Mouse (Mus musculus) embryo, embryonic 11.5 days (tissue): ENCODE data around the gene Psmd9.

Experiments used
- DNase-seq: peaks from one replicate; pipeline ENCODE4 v3.0.0-alpha.2; 2012; ENCODE audit warnings: low read depth, low spot score

Gene Psmd9

GRCm38 (mm10) chr5:123149451-123150400, 19.5 kb upstream of the Psmd9 start:
- DNase-seq, result peak; percentile 81

GRCm38 (mm10) chr5:123150641-123151040, 18.6 kb upstream of the Psmd9 start:
- no peak for DNase-seq

- no peak for DNase-seq
These were observed 18.1 kb upstream of the Psmd9 start for GRCm38 (mm10) chr5:123151077-123151476.

GRCm38 (mm10) chr5:123151707-123152362, 17.4 kb upstream of the Psmd9 start:
- DNase-seq, result no peak

- no peak for DNase-seq
These were observed 16.3 kb upstream of the Psmd9 start for GRCm38 (mm10) chr5:123152901-123153300.

- DNase-seq, result peak; percentile 63
These were observed 13.8 kb upstream of the Psmd9 start for GRCm38 (mm10) chr5:123155425-123155824.

- DNase-seq, result no peak
These were observed 12.4 kb upstream of the Psmd9 start for GRCm38 (mm10) chr5:123156763-123157162.

- DNase-seq, result no peak
These were observed 11.2 kb upstream of the Psmd9 start for GRCm38 (mm10) chr5:123157972-123158371.

GRCm38 (mm10) chr5:123159446-123159845, 9.8 kb upstream of the Psmd9 start:
- no peak for DNase-seq

- no peak for DNase-seq
These were observed 9.3 kb upstream of the Psmd9 start for GRCm38 (mm10) chr5:123159866-123160265.

GRCm38 (mm10) chr5:123160341-123160740, 8.9 kb upstream of the Psmd9 start:
- no peak for DNase-seq

GRCm38 (mm10) chr5:123162942-123163341, 6.3 kb upstream of the Psmd9 start:
- DNase-seq, result no peak

- no peak for DNase-seq
These were observed 2.8 kb upstream of the Psmd9 start for GRCm38 (mm10) chr5:123166437-123166836.

- DNase-seq, result no peak
These were observed 1.6 kb upstream of the Psmd9 start for GRCm38 (mm10) chr5:123167591-123167990.

- DNase-seq, result no peak
These were observed 1.2 kb downstream of the Psmd9 start for GRCm38 (mm10) chr5:123170365-123170764.

- DNase-seq, result peak; percentile 80
These were observed 2.6 kb downstream of the Psmd9 start for GRCm38 (mm10) chr5:123171646-123172350.

- no peak for DNase-seq
These were observed 9.6 kb downstream of the Psmd9 start for GRCm38 (mm10) chr5:123178792-123179191.

GRCm38 (mm10) chr5:123180390-123180789, 11.2 kb downstream of the Psmd9 start:
- DNase-seq, result no peak

- DNase-seq, result no peak
These were observed 12.3 kb downstream of the Psmd9 start for GRCm38 (mm10) chr5:123181536-123181935.

GRCm38 (mm10) chr5:123182651-123183050, 13.4 kb downstream of the Psmd9 start, which contains the start of gene Hpd:
TSS of gene Hpd (minus strand) at chr5:123182727.
- DNase-seq, result no peak

- DNase-seq, result no peak
These were observed 16.8 kb downstream of the Psmd9 start for GRCm38 (mm10) chr5:123185966-123186365.

GRCm38 (mm10) chr5:123187306-123187705, 18.1 kb downstream of the Psmd9 start:
- no peak for DNase-seq
